Mouse (Mus musculus) bone marrow, adult 2 months (tissue): ENCODE data around the gene Ehbp1. TPM values are rescaled to one million over a fixed set of nuclear protein-coding genes. Genes with fewer than 3 reads are reported as not detected.

Experiments used
- H3K27ac ChIP-seq: fragments of 200-500 bp; 2 replicates; pipeline ENCODE4 v1.5.1; 2012; ENCODE audit warnings: low read depth, mild to moderate bottlenecking, control low read depth, inconsistent platforms, low read length; ENCODE audit not compliant: control insufficient read depth, poor library complexity, insufficient read depth
- H3K4me1 ChIP-seq: fragments of 200-500 bp; 2 replicates; pipeline ENCODE4 v1.6.1; 2011; ENCODE audit warnings: low read length; ENCODE audit not compliant: control insufficient read depth, insufficient read depth
- H3K4me3 ChIP-seq: fragments of 200-500 bp; replicated peaks from 2 replicates; pipeline ENCODE3; 2011; ENCODE audit warnings: mild to moderate bottlenecking, low read depth, low read length, control low read depth; ENCODE audit not compliant: control insufficient read depth
- CTCF ChIP-seq: fragments of 200-500 bp; IDR thresholded peaks from 2 replicates; pipeline ENCODE4 v1.5.1; 2011; ENCODE audit warnings: low read length, control low read depth; ENCODE audit not compliant: control insufficient read depth, insufficient read depth
- POLR2A ChIP-seq: fragments of 200-500 bp; IDR thresholded peaks from 2 replicates; pipeline ENCODE4 v1.6.1; 2011; ENCODE audit warnings: low read depth, mild to moderate bottlenecking, control low read depth, low read length, borderline replicate concordance; ENCODE audit not compliant: control insufficient read depth
- WGBS: fragments of 180-500 bp; shearing (Covaris S2); methylation state at CpG from one replicate; pipeline ENCODE4 v1.1.7; 2018; 5-methylcytosine and 5-hydroxymethylcytosine counted together
- polyA plus RNA-seq: library from polyadenylated mRNA; stranded (reverse); fragments of >200 nt; gene quantifications from 2 replicates; pipeline ENCODE4 v1.2.4, GENCODE M21; 2011; ENCODE audit warnings: low replicate concordance; ENCODE audit not compliant: missing spikeins, insufficient read depth, insufficient read length

The Ehbp1 gene
- polyA plus RNA-seq, 1 experiment = 2.8 TPM

- H3K4me1 ChIP-seq = no peaks in the 10 kb centered on the region; the same call in 1 of the 2 replicates
- H3K4me3 ChIP-seq = no peak within 1 kb of the TSS
- TF ChIP-seq POLR2A = no peak
- TF ChIP-seq CTCF = no peak
- no peak within 1 kb of the TSS; the same call in 1 of the 2 replicates for H3K27ac ChIP-seq
- WGBS = 2% methylated on average over 34 of the region's 34 CpGs
Measured at GRCm38 (mm10) chr11:22002783-22003340, 339.2 kb downstream of the Ehbp1 start, which contains the start of gene Otx1. Otx1 (minus strand) TSS chr11:22002897.

GRCm38 (mm10) chr11:22002062-22002782, 339.9 kb downstream of the Ehbp1 start:
- 1% methylated on average over 34 of the region's 34 CpGs for WGBS
- no peak for TF ChIP-seq POLR2A
- TF ChIP-seq CTCF = no peak
- Histone ChIP-seq H3K4me3 (no peak overlapping the region), H3K27ac (no peak overlapping the region; the same call in 1 of the 2 replicates), H3K4me1 (no peaks in the 10 kb centered on the region; the same call in 1 of the 2 replicates)

DNA sequence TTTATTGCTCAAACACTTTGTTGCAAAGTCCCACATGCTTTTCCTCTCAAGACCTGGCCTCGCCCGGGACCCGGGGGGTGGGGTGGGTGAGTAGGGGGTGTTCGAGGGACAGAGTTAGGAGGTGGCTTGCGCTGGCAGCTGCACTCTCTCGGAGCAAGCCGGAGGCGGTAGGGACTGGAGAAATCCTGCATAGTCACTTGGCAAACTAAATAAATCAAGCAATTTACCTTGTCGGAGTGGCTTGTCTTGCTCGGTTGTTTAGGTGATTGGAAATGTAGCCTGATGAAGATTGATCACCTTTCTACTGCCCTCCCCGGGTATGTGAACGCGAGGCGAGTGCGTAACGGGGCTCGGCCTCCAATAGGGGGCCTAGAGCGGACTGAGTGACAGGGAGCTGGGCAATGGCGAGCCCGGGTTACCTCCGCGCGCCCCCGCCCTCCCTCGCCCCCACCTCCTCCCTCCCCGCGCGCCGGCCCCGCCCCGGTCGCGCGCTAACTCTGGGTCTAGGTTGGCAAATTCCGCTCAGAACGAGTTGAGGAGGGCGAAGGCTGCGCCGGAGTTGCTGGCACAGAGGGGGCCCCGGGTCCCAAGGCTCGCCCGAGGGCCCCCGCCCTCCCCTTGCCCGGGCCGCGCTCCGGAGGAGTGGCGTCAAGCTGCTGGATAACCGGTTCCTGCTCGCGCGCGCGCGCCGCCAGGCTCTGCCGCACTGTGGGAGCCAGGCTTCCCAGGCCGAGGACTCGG, 340.6 kb downstream of the Ehbp1 start:
- under 1% methylated on average over 57 of the region's 59 CpGs for WGBS
- TF ChIP-seq CTCF (no peak), POLR2A (no peak)
- H3K27ac ChIP-seq = no peak overlapping the region; the same call in 1 of the 2 replicates
- no peaks in the 10 kb centered on the region; the same call in 1 of the 2 replicates for H3K4me1 ChIP-seq
- H3K4me3 ChIP-seq = no peak overlapping the region

DNA sequence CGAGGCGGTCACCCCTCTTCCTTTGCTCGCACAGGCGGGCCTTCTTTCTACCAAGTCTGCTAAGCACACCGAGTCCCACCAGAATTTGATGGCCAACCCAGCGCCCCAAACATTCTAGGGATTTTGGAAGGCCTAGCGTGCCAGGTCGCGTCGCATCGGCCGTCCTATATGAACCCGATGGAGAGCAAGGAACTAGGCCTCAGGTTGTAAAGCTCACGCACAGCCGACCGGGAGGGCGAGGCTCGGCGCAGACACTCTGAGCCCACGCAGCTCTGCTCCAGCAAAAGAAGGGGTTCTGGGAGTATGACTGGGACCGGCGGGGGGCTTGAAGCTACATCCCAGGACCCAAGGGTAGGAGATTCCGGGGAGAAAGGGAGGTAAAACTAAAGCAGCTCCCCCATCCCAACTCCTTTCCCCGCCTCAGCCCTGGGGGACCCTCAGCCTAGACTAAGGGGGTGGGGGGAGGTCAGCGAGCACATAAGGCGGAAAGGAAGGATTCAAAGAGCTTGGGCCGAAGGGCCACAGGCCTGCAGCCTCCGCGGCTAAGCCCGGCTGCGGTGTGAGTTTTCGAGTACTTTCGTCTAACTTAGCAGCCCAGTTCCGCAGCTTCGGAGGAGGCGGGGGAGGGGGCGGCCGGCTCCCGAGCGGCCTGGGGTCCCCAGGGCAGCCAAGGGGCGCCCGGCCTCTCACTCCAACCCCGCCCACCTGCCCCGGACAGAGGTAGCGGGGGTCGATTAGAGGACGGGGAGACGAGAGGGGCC, 341.6 kb downstream of the Ehbp1 start:
- H3K4me1 ChIP-seq = no peaks in the 10 kb centered on the region; the same call in 1 of the 2 replicates
- H3K4me3 ChIP-seq = no peak overlapping the region
- TF ChIP-seq POLR2A (no peak), CTCF (no peak)
- H3K27ac ChIP-seq = no peak overlapping the region
- 7% methylated on average over 48 of the region's 48 CpGs for WGBS

DNA sequence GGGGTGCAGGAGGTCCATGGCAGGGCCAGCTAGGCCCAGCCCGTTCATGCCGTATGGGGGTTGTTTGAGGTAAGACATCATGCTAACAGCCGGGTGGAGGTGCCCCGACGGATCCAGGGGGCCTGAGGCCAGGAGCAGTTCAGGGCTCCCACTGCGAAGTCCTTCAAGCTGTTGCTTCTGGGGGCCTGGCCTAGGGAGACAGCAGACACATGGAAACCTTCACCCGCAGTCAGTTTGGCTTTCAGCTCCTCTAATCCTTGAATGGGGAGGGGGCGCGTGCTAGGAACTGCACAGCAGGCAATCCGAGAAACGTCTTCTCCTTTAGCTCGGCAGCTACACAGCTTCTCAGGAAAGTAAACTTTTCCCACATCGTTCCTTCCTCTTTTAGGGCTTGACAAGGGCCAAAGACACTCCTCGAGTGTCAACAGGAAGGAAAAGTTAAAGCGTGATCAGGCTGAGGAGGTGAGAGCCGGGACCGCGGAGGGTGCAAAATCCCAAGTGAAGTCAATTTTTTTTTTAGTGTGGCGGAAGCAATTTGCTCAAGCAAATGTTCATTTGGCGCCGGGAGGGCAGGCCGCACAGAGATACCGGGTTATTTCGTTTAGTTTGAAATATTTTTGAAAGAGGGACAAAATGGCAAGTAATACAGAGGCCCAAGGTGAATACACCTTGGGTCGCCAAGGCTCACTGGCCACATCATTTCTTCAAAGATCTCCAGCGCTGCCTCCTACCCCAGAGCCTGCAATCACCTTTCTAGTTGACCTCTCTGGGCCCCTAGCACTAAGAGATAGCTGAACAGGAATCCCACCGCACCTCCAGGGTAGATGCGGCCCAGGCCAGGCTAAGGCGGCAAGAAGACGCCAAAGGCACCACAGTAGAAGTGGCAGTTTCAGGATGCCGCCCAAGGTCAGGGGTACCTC, 342.4 kb downstream of the Ehbp1 start:
- H3K4me1 ChIP-seq = no peaks in the 10 kb centered on the region; the same call in 1 of the 2 replicates

GRCm38 (mm10) chr11:21998141-21999047, 343.7 kb downstream of the Ehbp1 start:
- no peak overlapping the region for H3K27ac ChIP-seq
- no peak for TF ChIP-seq POLR2A
- TF ChIP-seq CTCF = no peak
- H3K4me3 ChIP-seq = no peak overlapping the region
- no peaks in the 10 kb centered on the region; the same call in 1 of the 2 replicates for H3K4me1 ChIP-seq
- 9% methylated on average over 32 of the region's 32 CpGs for WGBS

More for the DNA sequence above, 342.4 kb downstream of the Ehbp1 start:
- H3K4me3 ChIP-seq = no peak overlapping the region
- H3K27ac ChIP-seq = no peak overlapping the region
- no peak for TF ChIP-seq CTCF
- no peak for TF ChIP-seq POLR2A
- 7% methylated on average over 31 of the region's 31 CpGs for WGBS
